Mouse (Mus musculus) erythroblast, embryonic 14.5 days (primary cell): ENCODE measurements around the gene Lrrc20.

Source experiments
- GATA1 ChIP-seq: IDR thresholded peaks from 2 replicates; pipeline ENCODE4 v1.6.1; 2012; ENCODE audit warnings: low read length, inconsistent platforms, mixed read lengths
- TAL1 ChIP-seq: IDR thresholded peaks from 3 replicates; pipeline ENCODE4 v1.6.1; 2012; ENCODE audit warnings: low read length, inconsistent platforms, mixed read lengths

DNA sequence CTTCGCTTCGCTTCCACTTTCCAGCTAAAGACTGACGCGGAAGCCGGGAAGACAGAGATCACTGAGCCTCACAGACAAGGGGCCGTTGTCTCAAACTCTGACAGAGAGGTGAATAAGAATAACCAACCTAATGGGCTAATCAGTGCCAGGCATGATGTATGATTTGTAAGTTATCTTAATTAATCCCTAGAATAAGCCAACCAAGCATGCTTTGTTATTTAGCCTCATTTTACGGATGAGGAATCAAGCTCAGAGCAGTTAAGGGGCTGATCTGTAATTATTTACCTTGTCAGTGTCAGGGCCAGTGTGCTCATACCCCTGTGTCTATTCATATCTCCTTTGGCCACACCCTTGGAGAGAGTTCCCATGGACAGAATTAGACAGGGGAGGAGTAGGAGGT, 138.7 kb downstream of the Lrrc20 start:
- TF ChIP-seq TAL1 (no peak), GATA1 (no peak)
